Mouse (Mus musculus): ENCODE data around the gene 4921536K21Rik.

4921536K21Rik gene

DNA sequence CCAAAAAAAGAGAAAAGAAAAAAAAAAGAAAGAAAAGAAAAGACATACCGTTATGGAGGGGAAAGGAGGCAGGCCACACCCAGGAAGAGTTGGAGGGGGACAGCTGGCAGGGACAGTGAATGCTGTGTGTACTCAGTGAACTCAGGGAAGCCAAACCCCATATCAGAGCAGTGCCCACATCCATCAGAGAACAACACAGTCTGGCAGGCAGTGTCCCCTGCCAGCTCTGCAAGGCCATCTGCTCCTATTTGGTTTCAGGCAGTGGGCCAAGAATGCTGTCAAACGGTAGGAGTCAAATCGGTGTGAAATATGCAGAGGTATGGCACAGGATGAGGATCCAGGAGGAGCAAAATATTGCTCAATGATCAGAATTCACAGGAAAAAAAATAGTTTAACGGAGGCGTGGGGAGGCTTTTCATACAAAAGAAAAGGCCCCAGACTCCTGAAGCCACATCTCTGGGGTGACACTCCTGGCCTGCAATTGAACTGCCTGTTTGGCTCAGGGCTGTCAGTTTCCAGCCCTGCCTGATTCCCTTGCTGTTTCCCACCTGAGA is 41.3 kb downstream of the 4921536K21Rik start:
- peak; percentile 97 for DNase-seq

DNA sequence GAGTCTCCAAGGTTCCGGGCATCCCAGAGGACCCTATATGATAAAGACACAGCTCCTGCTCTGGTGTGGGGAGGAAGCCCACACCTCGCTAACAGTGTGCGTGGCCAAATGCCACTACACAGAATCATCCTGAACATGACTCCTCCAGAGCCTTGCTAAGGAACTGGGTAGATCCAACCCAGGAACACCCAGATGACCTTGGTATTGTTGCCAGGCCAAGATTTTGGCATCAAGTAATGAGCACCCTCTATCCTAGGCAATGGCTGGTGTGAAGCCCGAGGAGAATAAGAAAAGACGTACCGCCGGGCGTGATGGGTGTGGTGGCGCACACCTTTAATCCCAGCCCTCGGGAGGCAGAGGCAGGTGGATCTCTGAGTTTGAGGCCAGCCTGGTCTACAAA is 41.9 kb downstream of the 4921536K21Rik start:
- DNase-seq, result peak; percentile 71

DNA sequence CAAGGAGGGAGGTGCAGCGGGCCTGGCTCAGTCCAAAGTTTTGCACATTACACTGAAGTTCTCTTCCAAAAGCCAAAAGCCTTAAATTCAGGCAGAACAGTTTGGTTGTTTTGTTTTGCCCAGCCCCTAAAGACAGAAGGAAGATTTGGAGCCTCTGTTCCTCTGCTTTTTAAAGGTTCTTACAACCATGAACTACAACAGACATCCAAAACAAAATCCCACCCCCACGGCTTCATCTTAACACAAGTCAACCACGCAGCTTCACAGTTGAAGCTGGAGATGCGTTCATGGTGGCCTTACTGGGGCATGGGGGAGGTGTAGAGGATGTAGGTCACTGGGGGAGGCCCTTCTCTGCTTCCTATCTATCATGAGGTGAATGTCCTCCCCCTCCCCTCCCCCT is 43.0 kb downstream of the 4921536K21Rik start:
- DNase-seq, result peak; percentile 54

DNA sequence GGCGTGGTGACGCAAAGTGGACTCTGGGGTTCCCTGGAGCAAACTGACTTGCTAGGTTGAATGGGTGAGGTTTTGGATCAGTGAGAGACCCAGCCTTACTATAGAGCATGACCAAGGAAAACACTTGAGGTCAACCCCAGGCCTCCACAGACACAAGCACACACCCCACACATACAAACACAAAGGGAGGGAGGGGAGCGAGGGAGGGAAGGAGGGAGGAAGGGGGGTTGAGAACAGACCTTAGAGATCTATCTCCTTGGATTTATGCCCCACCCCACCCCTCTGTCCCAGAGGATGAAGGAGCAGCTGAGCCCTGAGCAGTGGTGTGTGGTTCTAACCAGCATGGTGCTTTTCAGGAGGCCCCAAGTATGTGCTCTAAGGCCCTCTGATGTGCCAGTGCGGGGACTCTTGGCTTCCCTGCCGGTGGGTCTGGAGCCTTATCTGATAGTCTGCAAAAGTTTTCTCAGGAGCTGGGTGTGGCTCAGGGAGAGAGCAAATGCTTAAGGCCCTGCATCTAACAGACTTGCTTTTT is 44.1 kb downstream of the 4921536K21Rik start:
- DNase-seq, result peak; percentile 51

DNA sequence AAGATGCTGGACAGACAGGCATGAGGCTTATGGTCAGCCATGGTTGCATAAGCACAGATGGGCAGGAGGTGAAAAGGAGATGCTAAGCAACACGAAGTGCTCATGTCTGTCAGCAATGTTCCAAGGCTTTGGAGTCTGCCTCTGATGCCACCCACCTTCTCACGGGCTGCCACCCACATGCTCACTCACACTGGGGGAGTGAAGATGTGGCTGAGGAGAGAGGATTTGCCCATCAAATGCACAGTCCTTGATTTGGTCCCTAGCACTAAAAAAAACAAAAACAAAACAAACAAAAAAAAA is 44.6 kb downstream of the 4921536K21Rik start:
- peak; percentile 56 for DNase-seq

DNA sequence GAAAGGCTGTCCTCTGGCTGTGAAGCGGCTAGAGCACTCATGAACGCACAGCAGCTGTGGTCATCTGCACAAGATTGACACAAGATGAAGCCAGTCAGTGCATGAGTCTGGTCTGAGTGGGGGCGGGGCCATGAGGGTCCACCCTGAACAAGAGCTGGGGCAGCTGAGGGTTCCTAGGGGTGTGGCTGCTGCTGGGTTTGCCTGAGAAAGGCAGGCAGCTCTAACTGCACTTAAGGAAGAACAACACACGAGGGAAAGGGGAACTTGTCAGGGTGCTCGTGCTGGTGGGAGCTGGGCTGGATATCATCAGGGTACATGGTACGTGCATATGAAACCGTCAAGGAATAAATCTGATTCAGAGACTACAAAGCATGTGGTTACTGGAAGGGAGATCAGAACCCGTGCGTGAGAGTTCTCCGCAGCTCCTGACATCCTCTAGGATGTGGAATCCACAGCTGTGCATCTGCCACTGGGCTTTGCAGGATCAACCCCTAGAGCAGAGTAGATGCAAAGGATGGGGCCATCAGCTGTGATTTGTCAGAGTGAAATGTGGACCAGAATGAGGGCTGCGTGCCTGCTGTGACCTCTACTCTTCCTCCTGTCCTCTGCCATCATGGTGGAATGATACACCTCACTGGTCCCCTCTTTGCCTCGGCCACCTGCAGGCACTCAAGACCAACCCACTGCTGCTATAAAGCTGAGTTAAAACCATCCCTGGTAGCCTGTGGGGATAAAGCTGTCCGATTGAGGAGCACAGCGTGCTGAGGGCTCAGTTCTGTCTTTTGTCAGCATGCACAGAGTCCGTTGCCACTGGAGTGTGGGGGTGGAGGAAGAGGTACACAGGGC is 45.2 kb downstream of the 4921536K21Rik start:
- peak; percentile 56 for DNase-seq

DNA sequence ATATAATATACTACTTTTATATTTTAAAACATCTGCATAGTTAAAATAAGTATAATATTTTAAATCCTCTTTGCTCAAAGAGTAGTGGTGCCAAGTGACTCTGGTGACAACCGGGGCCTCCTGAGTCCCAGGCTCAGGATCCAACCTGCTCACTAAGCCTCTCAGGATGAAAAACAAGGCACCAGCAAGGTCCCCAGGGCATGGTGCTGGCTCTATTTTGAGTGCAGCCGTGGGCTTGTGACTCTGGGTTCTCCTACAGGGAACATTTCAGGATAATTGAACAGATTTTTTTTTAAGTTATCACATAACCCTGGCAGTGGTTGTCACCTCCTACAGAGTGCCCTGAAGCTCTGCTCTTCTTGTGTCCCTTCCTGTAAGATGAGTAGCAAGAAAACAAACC is 48.5 kb downstream of the 4921536K21Rik start:
- DNase-seq, result no peak

DNA sequence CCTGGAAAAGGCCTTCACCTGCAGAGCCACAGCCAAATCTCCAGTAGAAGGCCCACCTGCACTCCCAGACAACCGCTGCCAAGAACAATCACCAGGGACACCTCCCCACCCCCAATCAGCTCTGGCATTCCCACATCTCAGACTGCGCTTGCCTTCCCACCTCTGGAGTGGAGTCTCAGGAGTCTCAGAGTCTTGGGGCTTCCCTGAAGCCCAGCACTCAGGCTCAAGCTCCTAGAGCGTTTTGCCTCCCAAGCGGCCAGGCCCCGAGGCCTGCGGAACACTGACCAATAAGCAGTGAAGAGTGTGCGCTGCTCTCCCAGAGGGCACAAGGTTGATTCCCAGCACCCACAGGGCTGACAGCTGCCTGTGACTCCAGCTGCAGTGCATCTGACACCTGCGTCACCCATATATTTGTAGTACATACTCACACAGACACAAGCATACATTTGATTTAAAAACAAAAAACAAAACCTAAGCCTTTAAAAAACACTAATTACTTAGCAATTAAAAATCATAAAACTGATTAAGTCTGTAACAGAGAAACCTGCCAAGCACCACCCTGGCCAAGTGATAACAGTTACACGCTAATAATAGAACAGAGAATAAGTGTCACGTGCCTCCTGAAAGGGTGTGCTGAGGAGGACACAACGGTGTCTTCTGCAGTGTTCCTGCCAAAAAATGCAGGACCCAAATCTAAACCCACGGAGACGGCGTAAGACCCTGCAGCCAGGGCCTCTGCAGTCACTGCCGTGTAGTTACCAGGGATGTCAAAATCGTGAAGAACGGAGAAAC is 50.8 kb downstream of the 4921536K21Rik start:
- peak; percentile 70 for DNase-seq

Measured in cerebellum, adult 9-11 months (tissue).